Mouse (Mus musculus) embryonic fibroblast, embryonic 13.5 days (primary cell): ENCODE measurements at regions not wholly inside any gene's neighbourhood (a gene's known extent, or its start where the extent isn't known, plus 50 kb on each side); places are given as distances from the start of the nearest gene placed in this dataset.

Experiments
- H3K27ac ChIP-seq: 2 replicates; pipeline ENCODE4 v1.5.1; 2012; ENCODE audit warnings: low read length, control low read depth, inconsistent platforms; ENCODE audit not compliant: insufficient read depth
- H3K4me1 ChIP-seq: 2 replicates; pipeline ENCODE4 v1.6.1; 2011; ENCODE audit warnings: low read length; ENCODE audit not compliant: control insufficient read depth, insufficient read depth
- H3K4me3 ChIP-seq: 2 replicates; pipeline ENCODE4 v1.5.1; 2011; ENCODE audit warnings: mild to moderate bottlenecking, control low read depth, low read length; ENCODE audit not compliant: insufficient read depth
- CTCF ChIP-seq: IDR thresholded peaks from 2 replicates; pipeline ENCODE4 v1.5.1; 2011; ENCODE audit warnings: mild to moderate bottlenecking, control low read depth, low read length, moderate library complexity, borderline replicate concordance; ENCODE audit not compliant: insufficient read depth
- POLR2A ChIP-seq: IDR thresholded peaks from 2 replicates; pipeline ENCODE4 v1.6.1; 2011; ENCODE audit warnings: low read depth, mild to moderate bottlenecking, control low read depth, low read length, moderate library complexity

- peaks cover 11% of the 10 kb centered on the region for H3K4me1 ChIP-seq
- no peak for TF ChIP-seq POLR2A
- TF ChIP-seq CTCF: no peak
- no peak overlapping the region for H3K27ac ChIP-seq
- no peak overlapping the region for H3K4me3 ChIP-seq
These were observed 76.5 kb upstream of the Gpc1 start for GRCm38 (mm10) chr1:92754793-92755488.

GRCm38 (mm10) chr1:92751700-92752136 is 79.7 kb upstream of the Gpc1 start:
- Histone ChIP-seq H3K4me3 (no peak overlapping the region), H3K4me1 (peaks cover 11% of the 10 kb centered on the region), H3K27ac (no peak overlapping the region)
- no peak for TF ChIP-seq CTCF
- TF ChIP-seq POLR2A: no peak

- Histone ChIP-seq H3K4me1 (peaks cover 20% of the 10 kb centered on the region; the same call in 1 of the 2 replicates), H3K4me3 (no peak overlapping the region), H3K27ac (no peak overlapping the region)
- TF ChIP-seq POLR2A (no peak), CTCF (no peak)
These were observed 82.0 kb upstream of the Gpc1 start for GRCm38 (mm10) chr1:92749475-92749874.

GRCm38 (mm10) chr1:92745284-92745683 is 86.2 kb upstream of the Gpc1 start:
- H3K4me3 ChIP-seq: no peak overlapping the region
- TF ChIP-seq POLR2A: no peak
- no peak for TF ChIP-seq CTCF
- no peak overlapping the region for H3K27ac ChIP-seq
- peaks cover 9% of the 10 kb centered on the region; the same call in 1 of the 2 replicates for H3K4me1 ChIP-seq

GRCm38 (mm10) chr1:92744528-92745241 is 86.8 kb upstream of the Gpc1 start:
- H3K4me3 ChIP-seq: no peak overlapping the region
- TF ChIP-seq CTCF (no peak), POLR2A (no peak)
- H3K4me1 ChIP-seq: peaks cover 9% of the 10 kb centered on the region; the same call in 1 of the 2 replicates
- H3K27ac ChIP-seq: no peak overlapping the region

- TF ChIP-seq CTCF: peak; percentile 39; the same call in 1 of the 2 replicates
- TF ChIP-seq POLR2A: no peak
- H3K4me3 ChIP-seq: no peak overlapping the region
These were observed 88.4 kb upstream of the Gpc1 start for GRCm38 (mm10) chr1:92742881-92743621.

GRCm38 (mm10) chr1:92742300-92742699 is 89.1 kb upstream of the Gpc1 start:
- no peak for TF ChIP-seq CTCF
- TF ChIP-seq POLR2A: no peak

More at GRCm38 (mm10) chr1:92742881-92743621, 88.4 kb upstream of the Gpc1 start:
- Histone ChIP-seq H3K27ac (no peak overlapping the region), H3K4me1 (peaks cover 9% of the 10 kb centered on the region; the same call in 1 of the 2 replicates)

GRCm38 (mm10) chr1:92741047-92741446 is 90.4 kb upstream of the Gpc1 start:
- Histone ChIP-seq H3K4me3 (no peak overlapping the region), H3K27ac (no peak overlapping the region), H3K4me1 (peaks cover 9% of the 10 kb centered on the region; the same call in 1 of the 2 replicates)
- TF ChIP-seq POLR2A (no peak), CTCF (no peak)

More at GRCm38 (mm10) chr1:92742300-92742699, 89.1 kb upstream of the Gpc1 start:
- H3K27ac ChIP-seq: no peak overlapping the region
- peaks cover 9% of the 10 kb centered on the region; the same call in 1 of the 2 replicates for H3K4me1 ChIP-seq
- H3K4me3 ChIP-seq: no peak overlapping the region

- Histone ChIP-seq H3K4me3 (no peak overlapping the region), H3K4me1 (no peaks in the 10 kb centered on the region), H3K27ac (no peak overlapping the region)
- TF ChIP-seq POLR2A (no peak), CTCF (no peak)
These were observed 89.1 kb upstream of the Otos start for GRCm38 (mm10) chr1:92737600-92738197.

- H3K4me3 ChIP-seq: no peak overlapping the region
- no peak overlapping the region for H3K27ac ChIP-seq
- no peaks in the 10 kb centered on the region for H3K4me1 ChIP-seq
- TF ChIP-seq CTCF (no peak), POLR2A (no peak)
These were observed 87.8 kb upstream of the Otos start for GRCm38 (mm10) chr1:92736411-92736810.
